Mouse (Mus musculus) neutrophil, adult 65 days (primary cell): Measurements from ENCODE around the gene Kcnh3. TPM values are rescaled to one million over a fixed set of nuclear protein-coding genes. Genes with fewer than 3 reads are reported as not detected.

ENCODE experiments used
- total RNA-seq: library from RNA; stranded (reverse); gene quantifications from 2 replicates; pipeline ENCODE4 v1.2.4, GENCODE M21; 2023

Gene Kcnh3
- total RNA-seq = not detected in 2 replicates

DNA sequence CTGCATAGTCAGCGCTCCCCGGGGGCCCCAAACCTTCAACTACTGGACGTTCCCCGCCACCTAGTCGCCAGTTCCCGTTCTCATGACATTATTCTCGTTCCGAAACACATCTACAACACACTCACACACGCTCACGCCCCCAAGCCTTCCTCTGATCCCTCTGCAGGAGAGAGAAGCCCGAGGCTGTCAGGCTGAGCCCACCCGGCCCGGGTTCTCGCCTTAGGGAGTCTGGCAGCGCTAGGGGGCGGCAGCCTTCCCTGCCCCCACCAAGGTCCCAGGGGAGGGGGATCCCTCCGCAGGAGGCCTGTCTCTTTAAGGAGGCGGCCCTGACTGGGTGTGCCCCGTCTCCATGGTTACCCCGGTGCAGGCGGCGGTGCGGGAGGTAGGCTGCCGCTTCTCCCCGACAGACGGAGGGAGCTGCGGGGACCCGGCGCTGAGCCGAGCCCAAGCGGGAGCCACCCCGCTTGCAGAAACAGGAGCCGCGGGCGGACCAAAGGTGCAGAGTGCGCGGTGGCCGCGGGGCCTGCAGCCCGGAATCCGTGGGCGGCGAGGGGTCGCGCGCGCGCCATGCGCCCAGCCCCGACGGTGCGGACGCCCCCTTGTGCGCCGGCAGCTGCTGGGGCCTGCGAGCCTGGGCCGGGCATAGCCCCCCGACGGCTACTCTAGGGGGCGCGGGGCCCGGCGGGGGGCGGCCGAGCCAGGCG lies at the start of gene Kcnh3:
Kcnh3 (plus strand) TSS at position 654 of the 704 bp plus-strand sequence.

DNA sequence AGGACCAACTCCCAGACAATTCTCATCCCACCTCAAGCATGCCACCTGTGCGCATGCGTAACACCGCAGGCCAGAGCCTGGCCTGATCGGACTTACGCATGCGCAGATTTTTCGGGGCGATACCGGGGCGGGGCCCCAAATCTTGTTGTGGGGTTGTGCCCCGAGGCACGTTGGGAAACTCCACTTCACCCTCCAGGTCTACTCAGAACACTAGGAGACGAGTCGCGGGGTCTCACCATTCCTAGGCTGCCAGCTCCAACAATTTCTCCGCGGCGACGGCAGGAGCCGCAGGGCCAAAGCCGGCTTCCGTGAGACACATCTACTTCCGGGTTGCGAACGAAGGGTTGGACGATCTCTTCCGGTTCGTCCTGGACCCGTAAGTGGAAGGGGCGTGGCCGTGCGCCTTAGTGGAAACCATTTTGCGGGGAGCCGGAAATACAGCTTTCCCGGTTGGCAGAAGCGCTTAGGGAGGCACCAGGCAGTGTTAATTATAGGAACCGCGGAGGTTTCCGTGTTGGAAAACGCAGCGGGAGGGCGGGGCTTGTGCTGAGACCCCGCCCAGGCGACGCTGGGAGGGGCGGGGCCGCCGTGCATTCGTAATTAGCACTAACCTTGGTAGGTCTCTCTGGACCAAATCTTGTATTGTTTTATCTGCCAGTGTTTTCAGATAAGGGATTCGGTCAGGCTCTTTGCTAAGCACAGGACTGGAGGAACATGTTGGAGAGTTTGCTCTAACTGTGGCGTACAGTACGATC lies 27.1 kb downstream of the Kcnh3 start, which contains the start of gene Mcrs1:
Mcrs1 (minus strand) TSS at position 336 of the 755 bp plus-strand sequence.

Other genes with a start within 250 kb of the Kcnh3 start
- gene Tuba1c, start 195.0 kb upstream of the Kcnh3 start, total RNA-seq = 306 and 319 TPM in 2 replicates
- gene Prph, start 169.7 kb upstream of the Kcnh3 start, total RNA-seq = 0.25 TPM in 1 of 2 replicates, not detected in the other
- gene Troap, start 150.3 kb upstream of the Kcnh3 start, total RNA-seq = 24.2 and 31.0 TPM in 2 replicates
- gene C1ql4, start 137.0 kb upstream of the Kcnh3 start, total RNA-seq = not detected in 2 replicates
- 1.7 and 2.2 TPM in 2 replicates for gene Dnajc22, start 131.7 kb upstream of the Kcnh3 start, total RNA-seq
- 0.29 TPM in 1 of 2 replicates, not detected in the other for gene Spats2, start 98.9 kb upstream of the Kcnh3 start, total RNA-seq
- 55.8 and 72.9 TPM in 2 replicates for gene Mcrs1, start 27.1 kb downstream of the Kcnh3 start, total RNA-seq
- gene Prpf40b, start 70.2 kb downstream of the Kcnh3 start, total RNA-seq = 0.66 and 2.8 TPM in 2 replicates
- gene Fam186b, start 71.0 kb downstream of the Kcnh3 start, total RNA-seq = not detected in 2 replicates
- gene Fmnl3, start 145.6 kb downstream of the Kcnh3 start, total RNA-seq = 62.7 and 87.7 TPM in 2 replicates
- 635 and 663 TPM in 2 replicates for gene Tmbim6, start 168.0 kb downstream of the Kcnh3 start, total RNA-seq
- gene Nckap5l, start 232.9 kb downstream of the Kcnh3 start, total RNA-seq = 1.0 and 3.3 TPM in 2 replicates
- gene Bcdin3d, start 249.9 kb downstream of the Kcnh3 start, total RNA-seq = 4.1 and 4.9 TPM in 2 replicates